Comparison of ENCODE assay signal across 8 mouse cellular contexts in genomic region chr9:122805053-122805844, GRCm38 (mm10). TPM values are rescaled to one million over a fixed set of nuclear protein-coding genes. Genes with fewer than 3 reads are reported as not detected.
DNase-seq lines count a peak whose midpoint lies in the region; ATAC-seq and TF ChIP-seq lines count a peak whose summit lies in the region.

Gene Tcaim, plus strand, starts transcription at chr9:122805539.

- DNase-seq in A20 (ENCODE audit: low read depth, low spot score): peak; percentile 96
- peak; percentile 94 for DNase-seq in heart, adult 9 months (ENCODE audit: low spot score in 2 of 2)
- DNase-seq in monocyte, adult 2 months (ENCODE audit: low read depth in 1 of 2, low spot score in 2 of 2): peak; percentile 56 to 76
- peak; percentile 87 to 88 for DNase-seq in spleen, postnatal 36 days (ENCODE audit: low spot score in 2 of 2)

- no peak for TF ChIP-seq CTCF in bone marrow macrophage, adult 2 months (IDR thresholded peaks at IDR 0.05; ENCODE audit: low read depth, low read length)
- TF ChIP-seq CTCF in embryonic fibroblast, embryonic 13.5 days (IDR thresholded peaks at IDR 0.05; ENCODE audit: borderline replicate concordance, insufficient read depth, low read length): no peak

- no peaks in the 10 kb centered on the region for H3K36me3 ChIP-seq in kidney, embryonic 14.5 days (ENCODE audit: control insufficient read depth, insufficient read depth, low read length)
- peaks cover 3% of the 10 kb centered on the region; the same call in 1 of the 2 replicates for H3K36me3 ChIP-seq in limb, embryonic 15.5 days

- no peaks in the 10 kb centered on the region for H3K27me3 ChIP-seq in kidney, embryonic 14.5 days (ENCODE audit: control insufficient read depth, insufficient read depth, low read length)
- H3K27me3 ChIP-seq in limb, embryonic 15.5 days: no peaks in the 10 kb centered on the region

- H3K9ac ChIP-seq in kidney, embryonic 14.5 days (ENCODE audit: low read depth, low read length): peak within 1 kb of the TSS; percentile 72
- H3K9ac ChIP-seq in limb, embryonic 15.5 days: peak within 1 kb of the TSS; percentile 56

- peaks cover 8% of the 10 kb centered on the region; the same call in 1 of the 2 replicates for H3K4me1 ChIP-seq in bone marrow macrophage, adult 2 months (ENCODE audit: control insufficient read depth, insufficient read depth, low read length)
- H3K4me1 ChIP-seq in embryonic fibroblast, embryonic 13.5 days (ENCODE audit: control insufficient read depth, insufficient read depth, low read length): no peaks in the 10 kb centered on the region
- H3K4me1 ChIP-seq in kidney, embryonic 14.5 days (ENCODE audit: control insufficient read depth, insufficient read depth, low read length): peaks cover 7% of the 10 kb centered on the region; the same call in 1 of the 2 replicates
- H3K4me1 ChIP-seq in limb, embryonic 15.5 days: peaks cover 5% of the 10 kb centered on the region; the same call in 1 of the 2 replicates

- peak within 1 kb of the TSS; percentile 84 for H3K4me3 ChIP-seq in bone marrow macrophage, adult 2 months (ENCODE audit: insufficient read depth, low read length)
- peak within 1 kb of the TSS; percentile 55 for H3K4me3 ChIP-seq in embryonic fibroblast, embryonic 13.5 days (ENCODE audit: insufficient read depth, low read length)
- H3K4me3 ChIP-seq in kidney, embryonic 14.5 days (ENCODE audit: low read length): peak within 1 kb of the TSS; percentile 55
- H3K4me3 ChIP-seq in limb, embryonic 15.5 days: peak within 1 kb of the TSS; percentile 67

- H3K27ac ChIP-seq in bone marrow macrophage, adult 2 months (ENCODE audit: insufficient read depth, low read depth, low read length): peak within 1 kb of the TSS; percentile 75
- peak within 1 kb of the TSS; percentile 79 for H3K27ac ChIP-seq in embryonic fibroblast, embryonic 13.5 days (ENCODE audit: insufficient read depth, low read length)
- peak within 1 kb of the TSS; percentile 76 for H3K27ac ChIP-seq in kidney, embryonic 14.5 days (ENCODE audit: low read depth, low read length)
- peak within 1 kb of the TSS; percentile 89 for H3K27ac ChIP-seq in limb, embryonic 15.5 days

- no peaks in the 10 kb centered on the region for H3K9me3 ChIP-seq in kidney, embryonic 14.5 days (ENCODE audit: control insufficient read depth, low read length)
- no peaks in the 10 kb centered on the region for H3K9me3 ChIP-seq in limb, embryonic 15.5 days

- peak; percentile 98 for ATAC-seq in kidney, embryonic 14.5 days (ENCODE audit: low FRiP score, low TSS enrichment)
- peak; percentile 98 for ATAC-seq in limb, embryonic 15.5 days (ENCODE audit: insufficient number of reproducible peaks, low FRiP score, low TSS enrichment, low read depth)

- peak; percentile 42; the same call in 1 of the 2 replicates for TF ChIP-seq POLR2A in bone marrow macrophage, adult 2 months (IDR thresholded peaks at IDR 0.05; ENCODE audit: borderline replicate concordance, low read depth, low read length)
- TF ChIP-seq POLR2A in embryonic fibroblast, embryonic 13.5 days (IDR thresholded peaks at IDR 0.05; ENCODE audit: low read depth, low read length): peak; percentile 75

- peak within 1 kb of the TSS; percentile 56 for H3K4me2 ChIP-seq in kidney, embryonic 14.5 days (replicated peaks; ENCODE audit: low read depth, low read length)
- peak within 1 kb of the TSS; percentile 54 for H3K4me2 ChIP-seq in limb, embryonic 15.5 days

- WGBS in kidney, embryonic 14.5 days: 7% methylated on average over 42 of the region's 42 CpGs
- WGBS in limb, embryonic 15.5 days: 6% methylated on average over 42 of the region's 42 CpGs

RNA-seq across cellular contexts. Expression of gene Tcaim, which starts in this region (rescaled TPM):
- polyA plus RNA-seq in bone marrow macrophage, adult 2 months (2012; ENCODE audit: insufficient read depth, insufficient read length, missing spikeins): 3.2 and 3.3 TPM in 2 replicates
- 8.0 and 9.9 TPM in 2 replicates for polyA plus RNA-seq in embryonic fibroblast, embryonic 13.5 days (2011; ENCODE audit: insufficient read length, low read depth, missing spikeins)
- 3.9 and 6.3 TPM in 2 replicates for polyA plus RNA-seq in kidney, embryonic 14.5 days (2014; fragmentation: Nextera tagmentation; extraction: Ambion mirVana)
- polyA plus RNA-seq in limb, embryonic 15.5 days (2015; fragmentation: Nextera tagmentation; extraction: Ambion mirVana): 7.0 and 8.1 TPM in 2 replicates

Comparison
In these comparisons a context has a peak if more than half of its experiments do, and no peak if none do; other contexts are left out.
1. Peak in every context shown above with its lines: DNase-seq, ATAC-seq, H3K4me3 ChIP-seq and H3K27ac ChIP-seq.